ENCODE assay signal across 15 mouse cellular contexts in the genomic region with DNA sequence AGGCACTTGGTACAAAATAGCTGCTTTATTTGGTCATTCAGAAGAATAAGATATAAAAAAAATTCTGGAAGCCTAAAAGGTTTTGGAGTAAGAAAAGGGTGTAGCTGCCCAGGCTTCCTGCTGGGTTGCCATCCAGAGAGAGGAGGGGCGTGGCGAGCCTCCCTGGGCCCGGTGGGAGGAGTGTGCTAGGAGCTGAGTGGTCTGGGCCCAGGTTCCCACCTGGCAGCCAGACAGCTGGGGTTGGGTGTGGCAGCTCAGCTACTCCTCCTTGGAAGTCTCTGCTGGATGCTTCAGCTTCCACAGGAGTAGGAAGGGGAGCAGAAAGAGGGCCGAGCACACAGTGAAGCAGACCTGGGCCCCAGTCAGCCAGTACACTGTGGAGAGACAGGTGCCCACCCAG. TPM values are rescaled to one million over a fixed set of nuclear protein-coding genes. Genes with fewer than 3 reads are reported as not detected.
A peak's percentile ranks its signal among the peaks of the same experiment; 100 is the strongest.
DNase-seq lines count a peak whose midpoint lies in the region; ATAC-seq and TF ChIP-seq lines count a peak whose summit lies in the region.
"Had no signal": no experiment of that assay in that cellular context is flagged by ENCODE, and none has a peak within 500 bp of the region (broad histone marks: within the 10 kb centered on the region; RNA-seq: fewer than 3 reads in every experiment).

No protein-coding gene starts in this region.

- WGBS in hindbrain, embryonic 12.5 days: 77% methylated on average over 4 of the region's 4 CpGs
- WGBS in hindbrain, embryonic 10.5 days: 82% methylated on average over 4 of the region's 4 CpGs
- WGBS in liver, embryonic 15.5 days (ENCODE audit: insufficient replicate concordance): 72% methylated on average over 4 of the region's 4 CpGs
- 71% methylated on average over 4 of the region's 4 CpGs for WGBS in hindbrain, embryonic 16.5 days

- H3K27ac ChIP-seq in hindbrain, embryonic 12.5 days: no peak overlapping the region
- no peak overlapping the region for H3K27ac ChIP-seq in hindbrain, embryonic 10.5 days
- H3K27ac ChIP-seq in liver, embryonic 15.5 days (replicated peaks): 0 out of 2 replicates have a peak overlapping the region, but pooled peaks have one; percentile 87
- H3K27ac ChIP-seq in hindbrain, embryonic 16.5 days (ENCODE audit: low read depth, low read length): no peak overlapping the region
- H3K27ac ChIP-seq: heart, embryonic 15.5 days had no signal

- H3K4me3 ChIP-seq in hindbrain, embryonic 12.5 days: no peak overlapping the region
- H3K4me3 ChIP-seq in hindbrain, embryonic 10.5 days: no peak overlapping the region
- peak overlapping the region; percentile 87; the same call in 1 of the 2 replicates for H3K4me3 ChIP-seq in E14TG2a.4 (replicated peaks; ENCODE audit: low read length)
- no peak overlapping the region for H3K4me3 ChIP-seq in liver, embryonic 15.5 days (replicated peaks)
- H3K4me3 ChIP-seq in hindbrain, embryonic 16.5 days (ENCODE audit: low read length): no peak overlapping the region
- H3K4me3 ChIP-seq: heart, embryonic 15.5 days; left cerebral cortex, adult 2 months had no signal

- ATAC-seq in hindbrain, embryonic 12.5 days (ENCODE audit: low FRiP score): no peak
- no peak for ATAC-seq in liver, embryonic 15.5 days (ENCODE audit: insufficient read depth)
- ATAC-seq in hindbrain, embryonic 16.5 days: no peak

- H3K9me3 ChIP-seq in hindbrain, embryonic 12.5 days (replicated peaks): no peaks in the 10 kb centered on the region
- H3K9me3 ChIP-seq in hindbrain, embryonic 10.5 days: no peaks in the 10 kb centered on the region
- no peaks in the 10 kb centered on the region for H3K9me3 ChIP-seq in E14TG2a.4 (ENCODE audit: low read length)
- no peaks in the 10 kb centered on the region for H3K9me3 ChIP-seq in liver, embryonic 15.5 days (replicated peaks)
- no peaks in the 10 kb centered on the region for H3K9me3 ChIP-seq in hindbrain, embryonic 16.5 days (ENCODE audit: control insufficient read depth, low read length)
- H3K9me3 ChIP-seq: heart, embryonic 15.5 days had no signal

- H3K9ac ChIP-seq in hindbrain, embryonic 12.5 days: 0 out of 2 replicates have a peak overlapping the region, but pooled peaks have one; percentile 14
- no peak overlapping the region for H3K9ac ChIP-seq in liver, embryonic 15.5 days
- no peak overlapping the region for H3K9ac ChIP-seq in hindbrain, embryonic 16.5 days (ENCODE audit: low read depth, low read length)
- H3K9ac ChIP-seq: heart, embryonic 15.5 days had no signal

- no peak for TF ChIP-seq CTCF in E14TG2a.4 (conservative IDR thresholded peaks at IDR 0.05; ENCODE audit: low read length)

- H3K4me1 ChIP-seq in hindbrain, embryonic 12.5 days: peaks cover 16% of the 10 kb centered on the region
- H3K4me1 ChIP-seq in hindbrain, embryonic 10.5 days (replicated peaks): peaks cover 30% of the 10 kb centered on the region
- H3K4me1 ChIP-seq in E14TG2a.4 (replicated peaks; ENCODE audit: low read depth, low read length): peaks cover 69% of the 10 kb centered on the region
- peaks cover 58% of the 10 kb centered on the region for H3K4me1 ChIP-seq in liver, embryonic 15.5 days (replicated peaks)
- H3K4me1 ChIP-seq in hindbrain, embryonic 16.5 days (ENCODE audit: control insufficient read depth, insufficient read depth, low read depth, low read length): peaks cover 17% of the 10 kb centered on the region

- no peak overlapping the region for H3K4me2 ChIP-seq in hindbrain, embryonic 12.5 days (replicated peaks)
- H3K4me2 ChIP-seq in liver, embryonic 15.5 days: 0 out of 2 replicates have a peak overlapping the region, but pooled peaks have one; percentile 3
- no peak overlapping the region for H3K4me2 ChIP-seq in hindbrain, embryonic 16.5 days (ENCODE audit: low read length)
- H3K4me2 ChIP-seq: heart, embryonic 15.5 days had no signal

- H3K27me3 ChIP-seq in hindbrain, embryonic 12.5 days: no peaks in the 10 kb centered on the region
- H3K27me3 ChIP-seq in hindbrain, embryonic 10.5 days (ENCODE audit: insufficient read depth, poor library complexity, severe bottlenecking): no peaks in the 10 kb centered on the region
- no peaks in the 10 kb centered on the region for H3K27me3 ChIP-seq in E14TG2a.4 (ENCODE audit: insufficient read depth, low read length)
- H3K27me3 ChIP-seq in liver, embryonic 15.5 days: no peaks in the 10 kb centered on the region
- H3K27me3 ChIP-seq in hindbrain, embryonic 16.5 days (replicated peaks; ENCODE audit: control insufficient read depth, insufficient read depth, low read length): no peaks in the 10 kb centered on the region
- H3K27me3 ChIP-seq: CH12.LX; heart, embryonic 15.5 days had no signal

- DNase-seq in hindbrain, embryonic 10.5 days (ENCODE audit: low spot score): no peak
- DNase-seq in gastrocnemius, adult 18-20 months (ENCODE audit: low spot score): peak; percentile 29
- DNase-seq in c-Kit-positive CD71-positive TER-119-positive erythroid progenitor cells, embryonic 14.5 days (ENCODE audit: low spot score): no peak
- no peak for DNase-seq in frontal cortex, postnatal 25 days (ENCODE audit: low spot score in 2 of 2)
- DNase-seq: adrenal gland, postnatal 14 days; cerebellum, postnatal 36 days; kidney, adult 8-10 months; right cerebral cortex, postnatal 4 days had no signal

- H3K36me3 ChIP-seq in hindbrain, embryonic 12.5 days: peaks cover 74% of the 10 kb centered on the region
- peaks cover 85% of the 10 kb centered on the region for H3K36me3 ChIP-seq in hindbrain, embryonic 10.5 days
- peaks cover 82% of the 10 kb centered on the region for H3K36me3 ChIP-seq in E14TG2a.4 (ENCODE audit: insufficient read depth, low read length)
- peaks cover 80% of the 10 kb centered on the region for H3K36me3 ChIP-seq in liver, embryonic 15.5 days (replicated peaks)
- peaks cover 48% of the 10 kb centered on the region for H3K36me3 ChIP-seq in hindbrain, embryonic 16.5 days (ENCODE audit: control insufficient read depth, insufficient read depth, low read length)

RNA-seq across cellular contexts. Expression of a gene that starts 3.4 kb away (rescaled TPM):
- 89.3 and 90.5 TPM in 2 replicates for polyA plus RNA-seq in hindbrain, embryonic 12.5 days (2016; fragmentation: Nextera tagmentation; extraction: Ambion mirVana)
- 86.8 and 92.9 TPM in 2 replicates for polyA plus RNA-seq in hindbrain, embryonic 10.5 days (2016; fragmentation: Nextera tagmentation; extraction: Ambion mirVana)
- total RNA-seq in gastrocnemius, adult 18-20 months (2021): 1 to 10 TPM; 3.2 to 3.7 TPM
- 50.6 and 51.1 TPM in 2 replicates for polyA plus RNA-seq in liver, embryonic 15.5 days (2015; fragmentation: Nextera tagmentation; extraction: Ambion mirVana)
- 106 and 109 TPM in 2 replicates for polyA plus RNA-seq in hindbrain, embryonic 16.5 days (2015; fragmentation: Nextera tagmentation; extraction: Ambion mirVana)

RNA-seq across cellular contexts. Expression of a gene that starts 26.3 kb away (rescaled TPM):
- polyA plus RNA-seq in hindbrain, embryonic 12.5 days (2016; fragmentation: Nextera tagmentation; extraction: Ambion mirVana): 25.1 and 26.0 TPM in 2 replicates
- polyA plus RNA-seq in hindbrain, embryonic 10.5 days (2016; fragmentation: Nextera tagmentation; extraction: Ambion mirVana): 19.7 and 27.4 TPM in 2 replicates
- total RNA-seq in gastrocnemius, adult 18-20 months (2021): 10 to 100 TPM; 16.4 TPM
- polyA plus RNA-seq in liver, embryonic 15.5 days (2015; fragmentation: Nextera tagmentation; extraction: Ambion mirVana): 10.8 and 11.3 TPM in 2 replicates
- 20.4 and 21.2 TPM in 2 replicates for polyA plus RNA-seq in hindbrain, embryonic 16.5 days (2015; fragmentation: Nextera tagmentation; extraction: Ambion mirVana)

RNA-seq across cellular contexts. Expression of a gene that starts 26.5 kb away (rescaled TPM):
- polyA plus RNA-seq in hindbrain, embryonic 12.5 days (2016; fragmentation: Nextera tagmentation; extraction: Ambion mirVana): 2.8 TPM in 2 replicates
- polyA plus RNA-seq in hindbrain, embryonic 10.5 days (2016; fragmentation: Nextera tagmentation; extraction: Ambion mirVana): 2.0 and 2.1 TPM in 2 replicates
- 1 to 10 TPM; 1.4 to 2.1 TPM for total RNA-seq in gastrocnemius, adult 18-20 months (2021)
- 0.48 and 0.67 TPM in 2 replicates for polyA plus RNA-seq in liver, embryonic 15.5 days (2015; fragmentation: Nextera tagmentation; extraction: Ambion mirVana)
- polyA plus RNA-seq in hindbrain, embryonic 16.5 days (2015; fragmentation: Nextera tagmentation; extraction: Ambion mirVana): 3.1 and 3.5 TPM in 2 replicates
